Mouse (Mus musculus): ENCODE results near the gene Il6.

GRCm38 (mm10) chr5:29974115-29974514, 38.8 kb upstream of the Il6 start:
- TF ChIP-seq CTCF (IDR thresholded peaks at IDR 0.05; ENCODE audit: borderline replicate concordance, insufficient read depth, low read length) (no peak), POLR2A (IDR thresholded peaks at IDR 0.05; ENCODE audit: low read depth, low read length) (no peak)

Data from embryonic fibroblast, embryonic 13.5 days (primary cell).